Mouse (Mus musculus) testis, postnatal 10 days (tissue): ENCODE measurements around the gene Tmem231.
"Not testable (repeated sequence)": the region's sequence is repeated elsewhere in the genome, so short reads cannot be mapped to it uniquely, and the experiment has no call there.

Experiments
- DNase-seq: peaks from one replicate; pipeline ENCODE4 v3.0.0; 2021; ENCODE audit warnings: low spot score

Tmem231 gene

GRCm38 (mm10) chr8:111947954-111948353 is 14.3 kb upstream of the Tmem231 start:
- no peak for DNase-seq

GRCm38 (mm10) chr8:111947144-111947543 is 13.5 kb upstream of the Tmem231 start:
- DNase-seq, result no peak

DNA sequence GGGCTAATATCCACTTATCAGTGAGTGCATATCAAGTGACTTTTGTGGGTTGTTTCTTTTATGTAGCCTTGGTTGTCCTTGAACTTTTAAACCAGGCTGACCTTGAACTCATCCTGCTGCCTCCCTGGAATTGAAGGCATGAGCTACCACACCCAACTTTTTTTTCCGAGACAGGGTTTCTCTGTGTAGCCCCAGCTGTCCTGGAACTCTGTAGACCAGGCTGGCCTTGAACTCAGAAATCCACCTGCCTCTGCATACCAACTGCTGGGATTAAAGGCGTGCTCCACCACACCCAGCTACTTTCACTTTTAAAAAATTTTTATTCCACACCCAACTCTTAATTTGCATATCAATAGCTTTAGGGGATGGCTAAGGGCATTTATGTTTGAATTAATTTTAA is 9.9 kb upstream of the Tmem231 start:
- DNase-seq, result no peak

GRCm38 (mm10) chr8:111941101-111941454 is 7.4 kb upstream of the Tmem231 start:
- DNase-seq, result peak; percentile 79

- DNase-seq, result peak; percentile 98
Observed at GRCm38 (mm10) chr8:111940171-111941100, 6.8 kb upstream of the Tmem231 start, which contains the start of gene Gabarapl2. TSS of gene Gabarapl2 (plus strand) at chr8:111940703.

GRCm38 (mm10) chr8:111939516-111940142 is 5.9 kb upstream of the Tmem231 start:
- DNase-seq, result peak; percentile 50

DNA sequence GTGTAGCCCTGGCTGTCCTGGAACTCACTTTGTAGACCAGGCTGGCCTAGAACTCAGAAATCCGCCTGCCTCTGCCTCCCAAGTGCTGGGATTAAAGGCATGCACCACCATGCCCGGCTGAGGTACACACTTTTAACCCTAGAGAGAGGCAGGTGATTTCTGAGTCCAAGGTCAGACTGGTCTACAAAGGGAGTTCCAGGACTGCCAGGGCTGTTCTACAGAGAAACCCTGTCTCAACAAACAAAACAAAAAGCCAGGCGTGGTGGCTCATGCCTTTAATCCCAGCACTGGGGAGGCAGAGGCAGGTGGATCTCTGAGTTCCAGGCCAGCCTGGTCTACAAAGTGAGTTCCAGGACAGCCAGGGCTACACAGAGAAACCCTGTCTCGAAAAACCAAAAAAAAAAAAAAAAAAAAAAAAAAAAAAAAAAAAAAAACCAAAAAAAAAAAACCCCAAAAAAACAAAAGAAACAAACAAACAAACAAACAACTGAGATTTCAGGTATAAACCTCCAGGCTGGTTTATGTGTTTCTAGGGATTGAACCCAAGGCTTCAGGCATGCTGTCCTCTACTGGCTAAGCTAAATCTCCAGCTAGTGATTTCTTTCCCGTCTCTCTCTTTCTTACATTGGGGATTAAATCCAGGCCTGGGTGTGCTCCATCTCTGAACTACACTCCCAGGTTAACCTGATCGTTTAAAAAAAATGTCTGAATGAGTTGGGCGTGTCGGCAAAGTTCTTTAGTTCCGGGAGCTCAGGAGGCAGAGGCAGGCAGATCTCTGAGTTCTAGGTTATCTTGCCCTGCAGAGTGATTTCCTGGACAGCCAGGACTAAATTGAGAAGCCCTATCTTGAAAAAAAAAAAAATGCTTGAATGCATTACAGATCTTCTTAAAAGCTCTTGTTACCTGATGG is 4.7 kb upstream of the Tmem231 start:
- not testable (repeated sequence) for DNase-seq

DNA sequence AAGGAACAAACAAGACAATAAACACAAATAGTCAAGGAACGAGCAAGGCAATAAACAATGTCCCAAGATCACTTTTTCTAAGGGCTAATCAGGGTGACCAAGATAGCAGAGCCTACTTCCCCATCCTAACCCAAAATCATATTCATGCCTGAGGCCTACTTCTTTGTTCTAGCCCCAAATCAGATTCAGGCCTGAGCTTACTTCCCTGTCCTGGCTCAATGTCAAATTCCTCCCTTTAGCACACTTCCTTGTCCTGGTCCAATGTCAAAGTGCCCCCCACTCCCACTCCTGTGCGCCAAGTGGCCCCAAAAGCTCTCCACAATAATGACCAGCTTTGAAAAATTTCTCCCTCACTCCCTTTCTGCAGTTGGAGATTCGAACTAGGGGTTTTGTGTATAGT is 3.5 kb upstream of the Tmem231 start:
- DNase-seq, result no peak

GRCm38 (mm10) chr8:111934201-111934600 is 520 bp upstream of the Tmem231 start:
- DNase-seq, result no peak

GRCm38 (mm10) chr8:111932580-111933336 is 923 bp downstream of the Tmem231 start:
- peak; percentile 78 for DNase-seq

DNA sequence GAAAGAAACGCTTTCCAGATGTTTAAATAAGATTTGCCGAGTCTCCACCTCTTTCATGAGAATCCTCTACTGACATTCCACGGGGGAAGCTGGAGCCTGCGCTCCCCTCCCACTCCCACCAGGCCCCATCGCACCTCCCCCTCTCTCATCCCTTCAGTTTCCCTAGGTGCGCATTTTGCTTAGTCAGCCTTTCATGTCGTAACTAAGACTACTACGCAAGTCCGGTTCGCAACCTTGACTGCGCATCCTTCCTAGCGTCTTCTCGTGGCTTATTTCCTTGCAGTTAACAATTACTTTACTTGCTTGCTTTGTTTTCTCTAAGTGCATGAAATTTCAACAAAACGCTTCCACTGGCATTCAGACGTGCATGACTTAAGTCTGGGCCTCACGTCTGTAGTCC is 2.0 kb downstream of the Tmem231 start:
- no peak for DNase-seq

GRCm38 (mm10) chr8:111929648-111930344 is 3.9 kb downstream of the Tmem231 start:
- DNase-seq, result no peak

GRCm38 (mm10) chr8:111924976-111925375 is 8.7 kb downstream of the Tmem231 start:
- no peak for DNase-seq

DNA sequence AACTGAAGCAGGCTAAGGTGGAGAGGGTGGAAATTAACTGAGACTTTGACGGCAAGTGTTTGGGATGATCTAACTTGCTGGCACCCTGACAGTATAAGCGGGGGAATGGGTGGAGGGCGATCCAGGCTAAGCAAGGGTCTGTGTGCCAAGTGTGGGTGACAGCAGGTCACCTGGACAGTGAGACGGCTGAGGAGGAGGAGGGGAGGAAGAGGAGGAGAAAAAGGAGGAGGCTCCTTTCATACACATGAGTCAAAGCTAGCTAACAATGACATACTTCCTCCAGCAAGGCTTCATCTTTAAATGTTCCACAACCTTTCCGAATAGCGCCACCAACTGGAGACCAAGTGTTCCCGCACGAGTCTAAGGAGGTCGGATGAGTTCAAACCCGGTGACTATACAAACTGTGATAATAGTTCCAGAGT is 10.3 kb downstream of the Tmem231 start:
- peak; percentile 78 for DNase-seq

DNA sequence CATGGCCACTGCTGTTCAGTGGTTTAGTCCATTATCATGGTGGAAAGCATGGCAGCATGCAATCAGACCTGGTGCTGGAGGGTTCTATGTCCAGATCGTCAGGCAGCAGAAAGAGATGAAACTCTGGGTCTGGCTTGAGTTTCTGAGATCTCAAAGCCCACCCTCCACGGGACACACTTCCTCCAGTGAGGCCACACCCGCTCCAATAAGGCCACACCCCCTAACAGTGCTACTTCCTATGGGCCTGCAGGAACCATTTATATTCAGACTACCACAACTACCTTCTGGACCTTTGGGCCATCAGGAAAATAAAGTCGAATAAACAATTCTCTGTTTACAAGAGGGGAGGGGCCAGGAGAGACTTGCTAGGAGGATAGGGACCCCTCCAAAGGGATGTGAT is 12.7 kb downstream of the Tmem231 start:
- no peak for DNase-seq

DNA sequence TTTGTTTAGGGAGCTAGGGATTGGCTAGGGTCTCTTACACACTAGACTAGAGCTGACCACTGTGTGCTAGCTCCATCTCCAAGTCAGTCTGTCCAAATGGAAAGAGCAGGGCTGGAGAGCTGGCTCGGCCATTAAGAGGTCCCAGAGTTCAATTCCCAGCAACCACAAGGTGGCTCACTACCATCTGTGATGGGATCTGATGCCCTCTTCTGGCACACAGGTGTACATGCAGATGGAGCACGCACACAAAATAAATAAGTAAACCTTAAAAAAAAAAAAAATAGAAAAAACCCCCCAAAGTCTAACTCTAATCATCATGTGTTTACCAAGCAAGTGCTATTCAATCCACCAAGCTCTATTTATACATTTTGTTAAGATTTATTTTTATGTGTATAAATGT is 14.0 kb downstream of the Tmem231 start:
- DNase-seq, result no peak

- DNase-seq, result peak; percentile 53
Observed at GRCm38 (mm10) chr8:111912860-111913432, 20.7 kb downstream of the Tmem231 start.

- DNase-seq, result no peak
Observed at GRCm38 (mm10) chr8:111911572-111911971, 22.1 kb downstream of the Tmem231 start.

DNA sequence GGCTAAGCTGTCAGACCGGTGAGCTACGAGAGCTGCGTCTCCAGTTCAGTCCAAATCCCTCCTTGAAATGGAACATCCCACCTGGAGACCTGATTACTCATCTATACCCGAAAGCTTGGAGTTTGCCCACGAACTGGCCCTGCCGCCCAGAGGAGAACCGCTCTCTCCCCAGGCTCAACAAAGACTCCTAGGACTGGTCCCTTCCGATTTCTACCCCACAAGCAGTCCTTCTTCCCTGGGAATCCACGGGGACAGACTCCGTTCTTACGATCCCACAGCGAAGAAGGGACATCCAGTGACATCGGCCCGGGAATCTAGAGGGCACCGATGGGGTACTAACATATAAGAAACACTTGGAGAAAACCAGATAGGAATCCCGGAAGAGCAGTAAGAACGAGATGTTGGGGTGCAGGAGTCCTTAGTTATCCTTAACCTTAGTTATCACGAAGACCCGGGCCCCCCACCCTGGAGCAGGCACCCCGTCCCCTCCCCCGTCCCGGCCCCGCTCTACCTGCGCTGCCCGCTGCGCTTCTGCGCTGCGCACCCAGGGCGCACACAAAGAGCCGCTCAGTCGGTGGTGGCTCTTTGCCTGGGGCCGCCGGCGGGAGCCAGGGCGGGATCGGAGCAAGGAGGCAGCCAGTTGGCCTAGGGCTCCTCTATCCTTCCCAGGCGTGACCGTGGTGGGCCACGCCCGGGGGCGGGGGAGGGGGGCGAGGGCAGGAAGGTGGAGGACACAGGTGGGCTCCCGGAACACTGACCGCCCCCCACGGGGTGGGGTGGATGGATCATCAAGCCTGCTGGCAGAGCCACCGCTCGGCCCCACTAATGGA is 23.8 kb downstream of the Tmem231 start, which contains the start of gene Chst5:
Gene Chst5, minus strand, starts transcription at position 827 of the 830 bp plus-strand sequence.
- DNase-seq, result peak; percentile 53
